Mouse (Mus musculus) layer of hippocampus, adult 18-20 months (tissue): ENCODE measurements around the gene Tmem120a. TPM values are rescaled to one million over a fixed set of nuclear protein-coding genes. Genes with fewer than 3 reads are reported as not detected.
A peak's percentile ranks its signal among the peaks of the same experiment; 100 is the strongest.

ENCODE experiments used
- DNase-seq, 2 experiments: peaks; one replicate each; pipeline ENCODE4 v3.0.0; 2022; ENCODE audit warnings: low spot score in 2 of 2
- long read RNA-seq: library from polyadenylated mRNA; stranded (forward); transcript quantifications from one replicate; pipeline ENCODE4 v2.0.0, GENCODE M21; 2021
- total RNA-seq, 2 experiments: library from RNA; stranded (reverse); gene quantifications; 2 replicates each; pipeline ENCODE4 v1.2.3; 2021

The Tmem120a gene
- total RNA-seq, result 10 to 100 TPM; 16.0 to 18.1 TPM
- long read RNA-seq, transcript Tmem120a-201 (12 exons, 1,559 nt), result major isoform, 24 of 32 reads
- long read RNA-seq, partial matches to known transcripts, result 4 of 32 reads
- long read RNA-seq, other reads (novel, unspliced or antisense), result 4 of 32 reads

GRCm38 (mm10) chr5:135743741-135744609 lies at the start of gene Tmem120a:
TSS of gene Tmem120a (minus strand) at chr5:135744448.
- peak; percentile 90 to 96 for DNase-seq

GRCm38 (mm10) chr5:135782901-135783300 lies 38.7 kb upstream of the Tmem120a start:
- no peak for DNase-seq

DNA sequence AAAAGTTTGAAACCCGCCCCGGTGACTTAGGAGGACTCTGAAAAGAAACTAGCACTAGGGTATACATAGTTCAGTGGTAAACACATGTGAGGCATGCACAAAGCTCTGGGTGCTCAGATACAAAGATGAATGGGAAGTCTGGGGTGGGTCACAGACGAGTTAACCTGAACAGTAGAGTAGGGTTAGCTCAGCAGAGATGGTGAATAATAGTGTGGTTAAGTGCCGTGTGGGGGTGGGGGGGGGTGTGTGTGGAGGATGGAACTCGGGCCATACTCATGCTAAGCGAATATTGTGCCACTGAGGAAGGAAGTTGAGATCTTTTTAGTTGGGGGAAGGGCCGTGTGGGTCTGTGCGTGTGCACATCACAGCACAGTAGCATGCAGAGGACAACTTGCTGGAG lies 36.1 kb upstream of the Tmem120a start:
- DNase-seq, result no peak

GRCm38 (mm10) chr5:135778471-135779445 lies 34.5 kb upstream of the Tmem120a start, which contains the start of gene Mdh2:
TSS of gene Mdh2 (plus strand) at chr5:135778480.
- peak; percentile 99 to 100 for DNase-seq

DNA sequence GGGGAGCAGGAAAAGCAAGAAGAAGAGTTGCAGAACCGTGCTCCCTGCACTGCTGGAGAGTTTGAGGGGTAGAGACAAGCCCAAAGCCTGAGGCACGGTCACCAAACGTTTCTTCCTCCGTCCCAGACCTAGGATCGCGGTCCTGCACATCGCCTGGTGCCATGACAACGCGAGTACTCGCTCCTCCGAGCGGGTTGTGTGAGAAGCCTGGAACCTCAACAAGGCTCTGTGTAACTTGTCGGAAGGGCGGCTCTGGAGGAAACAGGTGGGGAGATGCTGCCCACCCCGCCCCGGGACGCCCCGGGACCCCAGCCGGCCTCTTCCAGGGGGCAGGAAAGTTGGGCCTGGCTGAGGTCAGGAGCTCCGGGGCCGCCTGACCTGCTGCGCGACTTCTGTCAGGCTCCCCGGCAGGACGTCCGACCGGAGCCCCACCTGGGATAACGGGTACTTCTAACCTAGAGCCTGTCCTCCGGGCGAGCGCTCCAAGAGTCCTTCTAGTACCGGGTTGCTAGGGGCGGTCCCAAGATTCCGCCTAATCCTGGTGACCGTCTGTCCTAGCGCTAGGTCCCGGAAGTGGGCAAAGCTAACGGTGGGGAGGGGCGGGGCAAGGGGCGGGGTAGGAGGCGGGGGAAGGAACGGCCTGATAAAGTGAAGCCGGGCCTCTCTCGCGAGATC lies 33.7 kb upstream of the Tmem120a start, which contains the start of gene Styxl1:
TSS of gene Styxl1 (minus strand) at position 590 of the 675 bp plus-strand sequence.
- no peak for DNase-seq

DNA sequence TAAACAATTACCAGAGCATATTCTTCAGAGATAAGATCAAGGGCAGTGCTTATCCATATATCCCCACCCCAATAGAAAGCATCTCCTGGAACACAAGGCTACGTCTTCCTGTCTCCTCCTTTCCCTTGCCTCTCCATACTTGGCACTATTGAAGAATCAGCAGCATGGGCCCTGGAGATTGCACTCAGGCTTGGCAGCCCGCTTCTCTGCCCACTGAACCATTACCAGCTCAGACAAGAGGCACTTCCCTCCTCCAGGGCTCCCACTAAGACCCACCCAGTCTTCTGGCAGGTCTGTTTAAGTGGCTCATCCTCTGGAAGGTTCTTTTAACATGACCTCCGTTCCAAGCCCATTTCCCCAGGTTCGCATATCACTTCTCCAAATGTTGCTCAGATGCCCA lies 32.3 kb upstream of the Tmem120a start:
- DNase-seq, result no peak

GRCm38 (mm10) chr5:135772519-135772918 lies 28.3 kb upstream of the Tmem120a start:
- no peak for DNase-seq

GRCm38 (mm10) chr5:135764971-135765370 lies 20.7 kb upstream of the Tmem120a start:
- no peak for DNase-seq

- DNase-seq, result peak; percentile 37 to 82
These were observed 19.3 kb upstream of the Tmem120a start for GRCm38 (mm10) chr5:135763526-135763925.

- DNase-seq, result no peak
These were observed 17.6 kb upstream of the Tmem120a start for GRCm38 (mm10) chr5:135761881-135762280.

- no peak for DNase-seq
These were observed 7.3 kb upstream of the Tmem120a start for GRCm38 (mm10) chr5:135751595-135751994.

- no peak for DNase-seq
These were observed 6.8 kb upstream of the Tmem120a start for GRCm38 (mm10) chr5:135751041-135751440.

- no peak for DNase-seq
These were observed 494 bp upstream of the Tmem120a start for GRCm38 (mm10) chr5:135744742-135745141.

DNA sequence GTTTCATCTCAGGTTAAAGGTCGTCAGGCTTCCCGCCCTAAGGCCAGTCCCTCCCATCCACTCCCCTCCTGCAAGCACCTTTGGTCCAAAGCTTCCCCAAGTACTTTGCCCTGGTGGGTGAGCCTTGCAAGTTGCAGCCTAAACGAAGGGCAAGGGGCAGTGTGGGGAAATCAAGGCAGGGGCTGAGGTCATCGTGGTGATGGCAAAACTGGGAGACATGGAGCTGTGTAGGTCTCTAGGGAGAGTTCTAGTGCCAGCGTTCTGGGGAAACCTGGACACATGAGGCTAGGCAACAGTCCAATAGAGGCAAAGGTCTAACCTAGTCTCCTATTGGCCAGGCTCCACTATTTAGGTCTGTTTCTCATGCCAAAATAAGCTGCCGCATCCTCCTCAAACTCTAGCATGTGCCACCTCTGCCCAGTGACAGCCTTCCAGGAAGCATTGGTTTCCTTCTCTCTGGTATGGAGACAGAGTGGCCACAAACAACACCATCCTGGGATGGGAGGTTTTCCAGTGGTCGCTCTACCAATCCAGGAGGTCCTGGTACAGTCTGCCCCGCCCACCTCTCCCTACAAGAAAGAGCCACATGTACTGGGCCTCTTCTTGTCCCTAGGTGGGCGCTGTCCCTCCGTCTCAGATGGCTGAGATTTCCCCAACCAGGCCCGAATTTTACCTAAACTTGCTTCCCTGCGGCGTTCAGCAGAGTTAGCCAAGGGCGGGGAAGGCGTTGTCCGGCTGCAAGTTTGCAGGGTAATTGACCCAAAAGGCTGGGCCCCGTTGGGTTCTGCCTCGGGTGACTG lies 1.1 kb downstream of the Tmem120a start:
- DNase-seq, result no peak

- no peak for DNase-seq
These were observed 2.1 kb downstream of the Tmem120a start for GRCm38 (mm10) chr5:135742156-135742555.

- DNase-seq, result no peak
These were observed 6.0 kb downstream of the Tmem120a start for GRCm38 (mm10) chr5:135738266-135738665.

- no peak for DNase-seq
These were observed 7.1 kb downstream of the Tmem120a start for GRCm38 (mm10) chr5:135737154-135737553.

- DNase-seq, result no peak
These were observed 7.7 kb downstream of the Tmem120a start for GRCm38 (mm10) chr5:135736544-135736943.

DNA sequence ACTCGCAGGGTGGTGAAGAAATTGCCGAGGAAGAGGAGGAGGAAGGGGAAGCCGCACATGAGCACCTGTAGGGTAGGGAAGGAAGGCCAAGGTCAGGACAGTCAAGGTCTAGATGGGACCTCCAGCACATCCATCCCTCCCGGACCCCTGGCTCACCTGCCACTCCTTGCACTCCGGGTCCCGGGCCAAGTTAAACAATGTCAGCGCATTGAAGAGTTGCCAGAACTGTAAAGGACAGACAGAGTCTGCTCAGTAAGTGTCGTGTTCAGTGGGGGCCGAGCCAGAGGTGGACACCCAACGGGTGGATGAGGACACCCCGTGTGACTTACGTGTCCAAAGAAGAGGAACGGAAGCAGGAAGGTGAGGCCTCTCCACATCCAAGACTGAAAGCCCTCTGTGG lies 8.5 kb downstream of the Tmem120a start:
- no peak for DNase-seq
